Mouse (Mus musculus) hindbrain, embryonic 10.5 days (tissue): Measurements from ENCODE around the gene 4930519G04Rik. TPM values are rescaled to one million over a fixed set of nuclear protein-coding genes. Genes with fewer than 3 reads are reported as not detected.
"Not testable (repeated sequence)": the region's sequence is repeated elsewhere in the genome, so short reads cannot be mapped to it uniquely, and the experiment has no call there.

ENCODE experiments used
- DNase-seq: peaks from one replicate; pipeline ENCODE4 v3.0.0-alpha.2; 2017; ENCODE audit warnings: low spot score
- H3K27ac ChIP-seq: fragments of 300-500 bp; sonication (generic); 2 replicates; pipeline ENCODE4 v1.5.1; 2016; ENCODE audit warnings: mild to moderate bottlenecking, moderate library complexity
- H3K27me3 ChIP-seq: fragments of 300-500 bp; sonication (generic); 2 replicates; pipeline ENCODE4 v1.6.1; 2016; ENCODE audit warnings: mild to moderate bottlenecking; ENCODE audit not compliant: poor library complexity, insufficient read depth, severe bottlenecking
- H3K36me3 ChIP-seq: fragments of 300-500 bp; sonication (generic); 2 replicates; pipeline ENCODE4 v1.6.1; 2016; ENCODE audit warnings: mild to moderate bottlenecking, moderate library complexity
- H3K4me1 ChIP-seq: fragments of 300-500 bp; sonication (generic); replicated peaks from 2 replicates; pipeline ENCODE4 v1.6.1; 2016; ENCODE audit warnings: mild to moderate bottlenecking
- H3K4me3 ChIP-seq: fragments of 300-500 bp; sonication (generic); 2 replicates; pipeline ENCODE4 v1.5.1; 2016; ENCODE audit warnings: mild to moderate bottlenecking, moderate library complexity
- H3K9me3 ChIP-seq: fragments of 300-500 bp; sonication (generic); 2 replicates; pipeline ENCODE4 v1.6.1; 2016; ENCODE audit warnings: mild to moderate bottlenecking, moderate library complexity
- WGBS: fragments of 180-500 bp; shearing (Covaris S2); methylation state at CpG from one replicate; pipeline ENCODE4 v1.1.7; 2016; 5-methylcytosine and 5-hydroxymethylcytosine counted together
- polyA plus RNA-seq: library from polyadenylated mRNA; unstranded; fragments of >200 nt; fragmentation: Nextera tagmentation; extraction: Ambion mirVana; gene quantifications from 2 replicates; pipeline ENCODE4 v1.2.1, GENCODE M21; 2016

The 4930519G04Rik gene
- polyA plus RNA-seq, 1 experiment from 2014 or later, result not detected

GRCm38 (mm10) chr5:114851565-114852236 lies 1.8 kb upstream of the 4930519G04Rik start:
- H3K27ac ChIP-seq, result no peak overlapping the region
- WGBS, result 85% methylated on average over 20 of the region's 20 CpGs
- 0 out of 2 replicates have a peak, but pooled peaks cover 1% of the 10 kb centered on the region for H3K27me3 ChIP-seq
- no peaks in the 10 kb centered on the region for H3K36me3 ChIP-seq
- H3K4me3 ChIP-seq, result no peak overlapping the region
- H3K9me3 ChIP-seq, result no peaks in the 10 kb centered on the region
- no peaks in the 10 kb centered on the region for H3K4me1 ChIP-seq
- no peak for DNase-seq

GRCm38 (mm10) chr5:114858582-114858981 lies 5.1 kb downstream of the 4930519G04Rik start, which contains the start of gene Gm9936:
Gene Gm9936, minus strand, starts transcription at chr5:114858682.
- Histone ChIP-seq H3K27me3 (peaks cover 22% of the 10 kb centered on the region), H3K36me3 (no peaks in the 10 kb centered on the region), H3K4me3 (peak within 1 kb of the TSS; percentile 53), H3K4me1 (peaks cover 15% of the 10 kb centered on the region; the same call in 1 of the 2 replicates), H3K9me3 (no peaks in the 10 kb centered on the region), H3K27ac (peak within 1 kb of the TSS; percentile 78)
- no peak for DNase-seq
- 85% methylated on average over 12 of the region's 12 CpGs for WGBS

- Histone ChIP-seq H3K27me3 (peaks cover 22% of the 10 kb centered on the region), H3K4me3 (peak overlapping the region; percentile 53), H3K36me3 (no peaks in the 10 kb centered on the region), H3K9me3 (no peaks in the 10 kb centered on the region), H3K27ac (peak overlapping the region; percentile 78), H3K4me1 (peaks cover 15% of the 10 kb centered on the region; the same call in 1 of the 2 replicates)
- WGBS, result 6% methylated on average over 18 of the region's 18 CpGs
- peak; percentile 86 for DNase-seq
These were observed 5.8 kb downstream of the 4930519G04Rik start for GRCm38 (mm10) chr5:114859253-114859652.

GRCm38 (mm10) chr5:114861730-114862129 lies 8.3 kb downstream of the 4930519G04Rik start:
- peaks cover 20% of the 10 kb centered on the region for H3K27me3 ChIP-seq
- H3K4me3 ChIP-seq, result no peak overlapping the region
- no peaks in the 10 kb centered on the region for H3K9me3 ChIP-seq
- no peak overlapping the region for H3K27ac ChIP-seq
- H3K4me1 ChIP-seq, result peaks cover 19% of the 10 kb centered on the region; the same call in 1 of the 2 replicates
- H3K36me3 ChIP-seq, result no peaks in the 10 kb centered on the region
- no peak for DNase-seq
- WGBS, result 84% methylated on average over 6 of the region's 6 CpGs

- Histone ChIP-seq H3K27me3 (peaks cover 5% of the 10 kb centered on the region; the same call in 1 of the 2 replicates), H3K27ac (no peak overlapping the region), H3K36me3 (peaks cover 3% of the 10 kb centered on the region; the same call in 1 of the 2 replicates), H3K4me1 (peaks cover 10% of the 10 kb centered on the region; the same call in 1 of the 2 replicates), H3K4me3 (no peak overlapping the region), H3K9me3 (peaks cover 14% of the 10 kb centered on the region)
- WGBS, result 78% methylated on average over 7 of the region's 7 CpGs
- DNase-seq, result no peak
These were observed 11.3 kb downstream of the 4930519G04Rik start for GRCm38 (mm10) chr5:114864813-114865212.

- Histone ChIP-seq H3K36me3 (peaks cover 3% of the 10 kb centered on the region; the same call in 1 of the 2 replicates), H3K27ac (no peak overlapping the region), H3K9me3 (peaks cover 14% of the 10 kb centered on the region), H3K4me1 (peaks cover 10% of the 10 kb centered on the region; the same call in 1 of the 2 replicates), H3K4me3 (no peak overlapping the region), H3K27me3 (no peaks in the 10 kb centered on the region; the same call in 1 of the 2 replicates)
- WGBS, result 91% methylated on average over 12 of the region's 12 CpGs
- DNase-seq, result no peak
These were observed 11.8 kb downstream of the 4930519G04Rik start for GRCm38 (mm10) chr5:114865279-114865678.

- no peak overlapping the region; the same call in 1 of the 2 replicates for H3K27ac ChIP-seq
- H3K4me3 ChIP-seq, result no peak overlapping the region
- no peak for DNase-seq
- H3K27me3 ChIP-seq, result no peaks in the 10 kb centered on the region
- H3K9me3 ChIP-seq, result no peaks in the 10 kb centered on the region
- 64% methylated on average over 6 of the region's 6 CpGs for WGBS
- H3K4me1 ChIP-seq, result peaks cover 31% of the 10 kb centered on the region
- H3K36me3 ChIP-seq, result no peaks in the 10 kb centered on the region
These were observed 22.4 kb downstream of the 4930519G04Rik start for GRCm38 (mm10) chr5:114875858-114876257.

GRCm38 (mm10) chr5:114876331-114876730 lies 22.9 kb downstream of the 4930519G04Rik start:
- Histone ChIP-seq H3K27ac (no peak overlapping the region), H3K9me3 (no peaks in the 10 kb centered on the region), H3K27me3 (no peaks in the 10 kb centered on the region), H3K36me3 (no peaks in the 10 kb centered on the region), H3K4me3 (no peak overlapping the region), H3K4me1 (peaks cover 31% of the 10 kb centered on the region)
- 35% methylated on average over 6 of the region's 6 CpGs for WGBS
- DNase-seq, result no peak

GRCm38 (mm10) chr5:114877487-114877886 lies 24.0 kb downstream of the 4930519G04Rik start:
- no peak overlapping the region for H3K4me3 ChIP-seq
- H3K4me1 ChIP-seq, result peaks cover 31% of the 10 kb centered on the region
- H3K9me3 ChIP-seq, result no peaks in the 10 kb centered on the region
- no peak for DNase-seq
- H3K27ac ChIP-seq, result no peak overlapping the region
- H3K27me3 ChIP-seq, result no peaks in the 10 kb centered on the region
- 65% methylated on average over 7 of the region's 7 CpGs for WGBS
- no peaks in the 10 kb centered on the region for H3K36me3 ChIP-seq

GRCm38 (mm10) chr5:114879399-114879798 lies 25.9 kb downstream of the 4930519G04Rik start:
- 71% methylated on average over 13 of the region's 13 CpGs for WGBS
- no peak overlapping the region for H3K27ac ChIP-seq
- no peaks in the 10 kb centered on the region for H3K27me3 ChIP-seq
- H3K36me3 ChIP-seq, result no peaks in the 10 kb centered on the region
- DNase-seq, result no peak
- no peak overlapping the region for H3K4me3 ChIP-seq
- H3K4me1 ChIP-seq, result peaks cover 31% of the 10 kb centered on the region
- H3K9me3 ChIP-seq, result no peaks in the 10 kb centered on the region

- WGBS, result 85% methylated on average over 7 of the region's 7 CpGs
- not testable (repeated sequence) for DNase-seq, H3K27ac ChIP-seq, H3K27me3 ChIP-seq, H3K4me3 ChIP-seq, H3K9me3 ChIP-seq, H3K36me3 ChIP-seq
- peaks cover 14% of the 10 kb centered on the region for H3K4me1 ChIP-seq
These were observed 28.9 kb downstream of the 4930519G04Rik start for GRCm38 (mm10) chr5:114882319-114882718.

GRCm38 (mm10) chr5:114883022-114883421 lies 29.6 kb downstream of the 4930519G04Rik start:
- Histone ChIP-seq H3K4me3 (no peak overlapping the region), H3K36me3 (no peaks in the 10 kb centered on the region), H3K9me3 (no peaks in the 10 kb centered on the region), H3K4me1 (peaks cover 7% of the 10 kb centered on the region), H3K27me3 (no peaks in the 10 kb centered on the region), H3K27ac (no peak overlapping the region)
- DNase-seq, result no peak
- WGBS, result 93% methylated on average over 11 of the region's 11 CpGs

GRCm38 (mm10) chr5:114886801-114887200 lies 33.3 kb downstream of the 4930519G04Rik start:
- no peak for DNase-seq
- H3K27me3 ChIP-seq, result no peaks in the 10 kb centered on the region
- H3K4me1 ChIP-seq, result no peaks in the 10 kb centered on the region
- WGBS, result 87% methylated on average over 6 of the region's 6 CpGs
- no peaks in the 10 kb centered on the region for H3K36me3 ChIP-seq
- H3K4me3 ChIP-seq, result no peak overlapping the region
- H3K27ac ChIP-seq, result no peak overlapping the region
- no peaks in the 10 kb centered on the region for H3K9me3 ChIP-seq
